Mouse (Mus musculus) CD4-positive helper T cell, adult 2 months (primary cell): ENCODE results near the gene Nme1.

Source experiments
- DNase-seq: peaks from one replicate; pipeline ENCODE4 v3.0.0-alpha.2; 2012; ENCODE audit warnings: low read depth, missing footprints, low spot score

Nme1 gene

GRCm38 (mm10) chr11:93968005-93968847 is at the start of gene Nme1, which contains the start of gene Gm20390:
Gene Nme1 (minus strand): TSS chr11:93968521.
Gene Gm20390 (minus strand): TSS chr11:93968293.
- DNase-seq = peak; percentile 99

- DNase-seq = no peak
Observed at GRCm38 (mm10) chr11:94003346-94003745, 35.0 kb upstream of the Nme1 start.

GRCm38 (mm10) chr11:93999276-93999675 is 31.0 kb upstream of the Nme1 start:
- DNase-seq = no peak

GRCm38 (mm10) chr11:93997141-93997775 is 28.9 kb upstream of the Nme1 start:
- peak; percentile 72 for DNase-seq

- DNase-seq = peak; percentile 75
Observed at GRCm38 (mm10) chr11:93996306-93997140, 28.2 kb upstream of the Nme1 start.

- DNase-seq = peak; percentile 97
Observed at GRCm38 (mm10) chr11:93995720-93996305, 27.5 kb upstream of the Nme1 start, which contains the start of gene Spag9. Gene Spag9 (plus strand): TSS chr11:93996091.

- DNase-seq = peak; percentile 92
Observed at GRCm38 (mm10) chr11:93995111-93995719, 26.9 kb upstream of the Nme1 start.

GRCm38 (mm10) chr11:93994531-93994930 is 26.2 kb upstream of the Nme1 start:
- DNase-seq = no peak

- no peak for DNase-seq
Observed at GRCm38 (mm10) chr11:93988328-93989062, 20.2 kb upstream of the Nme1 start.

- DNase-seq = no peak
Observed at GRCm38 (mm10) chr11:93987625-93988327, 19.5 kb upstream of the Nme1 start.

- no peak for DNase-seq
Observed at GRCm38 (mm10) chr11:93987026-93987425, 18.7 kb upstream of the Nme1 start.

GRCm38 (mm10) chr11:93986298-93986697 is 18.0 kb upstream of the Nme1 start:
- DNase-seq = no peak

GRCm38 (mm10) chr11:93985265-93985664 is 16.9 kb upstream of the Nme1 start:
- no peak for DNase-seq

GRCm38 (mm10) chr11:93984619-93985018 is 16.3 kb upstream of the Nme1 start:
- DNase-seq = no peak

- DNase-seq = no peak
Observed at GRCm38 (mm10) chr11:93979502-93980049, 11.3 kb upstream of the Nme1 start.

GRCm38 (mm10) chr11:93972951-93973350 is 4.6 kb upstream of the Nme1 start:
- no peak for DNase-seq

GRCm38 (mm10) chr11:93969799-93970198 is 1.5 kb upstream of the Nme1 start:
- DNase-seq = no peak

- no peak for DNase-seq
Observed at GRCm38 (mm10) chr11:93969171-93969570, 850 bp upstream of the Nme1 start.

- peak; percentile 10 for DNase-seq
Observed at GRCm38 (mm10) chr11:93968848-93969128, 467 bp upstream of the Nme1 start.

GRCm38 (mm10) chr11:93967381-93967780 is 940 bp downstream of the Nme1 start:
- no peak for DNase-seq
